Mouse (Mus musculus): ENCODE data around the gene Caprin1. TPM values are rescaled to one million over a fixed set of nuclear protein-coding genes. Genes with fewer than 3 reads are reported as not detected.

Gene Caprin1
- polyA plus RNA-seq, 1 experiment from 2014 or later = 69.2 TPM

- Histone ChIP-seq H3K4me3 (ENCODE audit: low read depth, low read length) (no peak overlapping the region), H3K4me2 (ENCODE audit: low read depth, low read length) (no peak overlapping the region), H3K9me3 (ENCODE audit: low read length) (no peaks in the 10 kb centered on the region), H3K27me3 (ENCODE audit: insufficient read depth, low read length) (no peaks in the 10 kb centered on the region), H3K4me1 (ENCODE audit: insufficient read depth) (0 out of 2 replicates have a peak, but pooled peaks cover 3% of the 10 kb centered on the region), H3K9ac (replicated peaks) (no peak overlapping the region), H3K27ac (ENCODE audit: low read depth) (no peak overlapping the region), H3K36me3 (replicated peaks; ENCODE audit: insufficient read depth, low read length) (no peaks in the 10 kb centered on the region)
- no peak for TF ChIP-seq CTCF (IDR thresholded peaks at IDR 0.05; ENCODE audit: low read depth)
- TF ChIP-seq EP300 (IDR thresholded peaks at IDR 0.05; ENCODE audit: low read depth) = no peak
- DNase-seq = no peak
- peak; percentile 79 for ATAC-seq
Observed at GRCm38 (mm10) chr2:103808466-103808865, 11.0 kb upstream of the Caprin1 start.

- WGBS (ENCODE audit: insufficient replicate concordance) = 64% methylated on average over 5 of the region's 5 CpGs
- peak; percentile 82 for ATAC-seq
- Histone ChIP-seq H3K27ac (ENCODE audit: low read depth) (peak overlapping the region; percentile 86), H3K9ac (replicated peaks) (no peak overlapping the region), H3K4me2 (ENCODE audit: low read depth, low read length) (no peak overlapping the region), H3K4me1 (ENCODE audit: insufficient read depth) (0 out of 2 replicates have a peak, but pooled peaks cover 3% of the 10 kb centered on the region), H3K9me3 (ENCODE audit: low read length) (no peaks in the 10 kb centered on the region), H3K4me3 (ENCODE audit: low read depth, low read length) (no peak overlapping the region), H3K27me3 (ENCODE audit: insufficient read depth, low read length) (no peaks in the 10 kb centered on the region), H3K36me3 (replicated peaks; ENCODE audit: insufficient read depth, low read length) (no peaks in the 10 kb centered on the region)
- no peak for DNase-seq
- TF ChIP-seq EP300 (IDR thresholded peaks at IDR 0.05; ENCODE audit: low read depth) (no peak), CTCF (IDR thresholded peaks at IDR 0.05; ENCODE audit: low read depth) (no peak)
Observed at GRCm38 (mm10) chr2:103803770-103804530, 6.5 kb upstream of the Caprin1 start.

DNA sequence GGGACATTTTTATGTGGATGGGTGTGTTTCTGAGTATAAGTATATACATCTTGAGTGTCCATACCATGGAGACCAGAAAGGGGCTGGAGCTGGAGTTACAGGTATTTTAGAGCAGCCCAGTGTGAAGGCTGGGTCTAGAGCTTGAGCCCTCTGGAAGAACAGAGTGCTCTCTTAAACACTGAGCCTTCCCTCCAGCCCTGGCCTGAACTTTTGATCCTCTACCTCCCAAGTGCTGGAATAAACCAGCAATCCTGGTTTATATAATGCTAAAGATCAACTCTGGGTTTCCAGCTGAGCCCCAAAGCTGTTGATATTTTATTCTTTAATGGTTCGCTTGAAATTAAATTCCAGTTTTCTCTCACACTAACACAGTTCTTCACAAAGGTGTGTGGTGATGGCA is 5.0 kb upstream of the Caprin1 start:
- no peak for ATAC-seq
- TF ChIP-seq CTCF (IDR thresholded peaks at IDR 0.05; ENCODE audit: low read depth) (no peak), EP300 (IDR thresholded peaks at IDR 0.05; ENCODE audit: low read depth) (no peak)
- H3K36me3 ChIP-seq (replicated peaks; ENCODE audit: insufficient read depth, low read length) = no peaks in the 10 kb centered on the region

DNA sequence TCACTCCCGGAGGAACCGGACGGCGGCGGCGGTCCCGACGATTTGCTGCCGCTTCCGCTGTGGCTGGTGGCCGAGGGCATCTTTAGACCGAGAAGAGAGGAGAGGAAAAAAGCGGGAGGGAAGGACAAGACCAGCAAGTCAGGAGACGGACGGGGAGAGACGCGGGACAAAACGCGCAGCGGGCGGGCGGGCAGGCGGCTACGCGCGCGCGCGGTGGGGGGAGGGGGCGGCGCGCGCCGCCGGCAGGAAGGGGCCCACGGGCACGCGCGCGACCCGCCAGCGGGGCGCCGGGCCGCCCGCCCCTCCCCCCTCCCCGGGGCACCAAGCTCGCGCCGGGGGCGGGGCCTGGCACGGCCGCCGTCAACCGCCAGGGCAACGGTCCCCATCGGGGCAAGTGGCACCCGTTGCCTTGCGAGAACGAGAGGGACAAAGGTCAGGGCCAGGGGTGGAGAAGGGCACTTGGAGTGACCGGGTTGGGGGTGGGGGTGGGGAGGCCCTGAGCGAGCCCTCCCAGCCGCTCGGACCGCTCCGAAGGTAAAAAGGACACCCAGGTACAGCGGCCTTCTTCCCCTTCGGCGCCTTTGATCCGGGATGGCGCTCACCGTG is 485 bp downstream of the Caprin1 start:
- peaks cover 25% of the 10 kb centered on the region for H3K36me3 ChIP-seq (replicated peaks; ENCODE audit: insufficient read depth, low read length)
- no peaks in the 10 kb centered on the region for H3K9me3 ChIP-seq (ENCODE audit: low read length)
- H3K4me3 ChIP-seq (ENCODE audit: low read depth, low read length) = peak overlapping the region; percentile 98
- H3K4me2 ChIP-seq (ENCODE audit: low read depth, low read length) = peak overlapping the region; percentile 82
- peak overlapping the region; percentile 100 for H3K27ac ChIP-seq (ENCODE audit: low read depth)
- H3K4me1 ChIP-seq (ENCODE audit: insufficient read depth) = peaks cover 12% of the 10 kb centered on the region
- DNase-seq (peak; percentile 91), ATAC-seq (peak; percentile 80)
- H3K27me3 ChIP-seq (ENCODE audit: insufficient read depth, low read length) = no peaks in the 10 kb centered on the region
- WGBS (ENCODE audit: insufficient replicate concordance) = under 1% methylated on average over 35 of the region's 72 CpGs
- TF ChIP-seq EP300 (IDR thresholded peaks at IDR 0.05; ENCODE audit: low read depth) (no peak), CTCF (IDR thresholded peaks at IDR 0.05; ENCODE audit: low read depth) (no peak; the same call in 1 of the 2 replicates)
- peak overlapping the region; percentile 99 for H3K9ac ChIP-seq (replicated peaks)

More for the DNA sequence above, 5.0 kb upstream of the Caprin1 start:
- 83% methylated on average over 1 of the region's 1 CpGs for WGBS (ENCODE audit: insufficient replicate concordance)
- Histone ChIP-seq H3K4me1 (ENCODE audit: insufficient read depth) (peaks cover 9% of the 10 kb centered on the region; the same call in 1 of the 2 replicates), H3K27ac (ENCODE audit: low read depth) (no peak overlapping the region), H3K9me3 (ENCODE audit: low read length) (no peaks in the 10 kb centered on the region), H3K4me2 (ENCODE audit: low read depth, low read length) (no peak overlapping the region), H3K27me3 (ENCODE audit: insufficient read depth, low read length) (no peaks in the 10 kb centered on the region), H3K4me3 (ENCODE audit: low read depth, low read length) (no peak overlapping the region), H3K9ac (replicated peaks) (no peak overlapping the region)
- no peak for DNase-seq

DNA sequence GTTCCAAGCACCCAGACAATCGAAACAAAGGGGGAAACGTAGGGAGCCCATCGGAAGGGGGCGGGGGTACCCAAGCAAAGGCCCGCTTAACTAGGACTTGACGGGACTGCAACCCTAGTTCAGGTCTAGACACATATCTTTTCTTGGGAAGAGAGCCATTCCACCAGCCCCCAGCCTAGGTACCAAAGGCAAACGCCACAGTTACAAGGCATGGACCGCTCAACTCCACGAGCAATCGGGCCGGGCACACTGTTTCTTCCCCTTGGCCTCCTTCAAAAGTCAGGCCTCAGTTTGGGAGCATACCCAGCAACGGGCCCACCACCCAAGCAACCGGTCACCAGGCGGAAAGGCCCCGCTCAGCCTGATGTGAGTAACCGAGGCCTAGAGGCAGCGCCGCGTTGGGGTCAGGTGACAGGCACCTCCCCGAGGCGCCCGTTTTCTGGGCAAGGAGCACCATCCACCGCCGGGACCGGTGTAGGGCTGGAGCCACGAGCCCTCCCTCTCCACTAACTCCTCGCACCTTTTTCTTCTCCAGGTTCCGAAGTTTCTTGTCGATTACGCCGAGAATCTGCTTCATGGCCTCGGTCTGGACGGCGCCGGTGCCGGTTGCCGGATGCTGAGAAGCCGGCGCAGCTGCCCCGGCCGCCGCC is 1.1 kb downstream of the Caprin1 start:
- TF ChIP-seq CTCF (IDR thresholded peaks at IDR 0.05; ENCODE audit: low read depth) (no peak), EP300 (IDR thresholded peaks at IDR 0.05; ENCODE audit: low read depth) (no peak)
- no peaks in the 10 kb centered on the region for H3K27me3 ChIP-seq (ENCODE audit: insufficient read depth, low read length)
- peak overlapping the region; percentile 98 for H3K4me3 ChIP-seq (ENCODE audit: low read depth, low read length)
- peak; percentile 31 for ATAC-seq
- peak overlapping the region; percentile 82 for H3K4me2 ChIP-seq (ENCODE audit: low read depth, low read length)
- under 1% methylated on average over 42 of the region's 42 CpGs for WGBS (ENCODE audit: insufficient replicate concordance)
- H3K4me1 ChIP-seq (ENCODE audit: insufficient read depth) = peaks cover 14% of the 10 kb centered on the region
- H3K27ac ChIP-seq (ENCODE audit: low read depth) = peak overlapping the region; percentile 100
- peak overlapping the region; percentile 99 for H3K9ac ChIP-seq (replicated peaks)
- H3K9me3 ChIP-seq (ENCODE audit: low read length) = no peaks in the 10 kb centered on the region
- peak; percentile 79 for DNase-seq
- peaks cover 28% of the 10 kb centered on the region for H3K36me3 ChIP-seq (replicated peaks; ENCODE audit: insufficient read depth, low read length)

DNA sequence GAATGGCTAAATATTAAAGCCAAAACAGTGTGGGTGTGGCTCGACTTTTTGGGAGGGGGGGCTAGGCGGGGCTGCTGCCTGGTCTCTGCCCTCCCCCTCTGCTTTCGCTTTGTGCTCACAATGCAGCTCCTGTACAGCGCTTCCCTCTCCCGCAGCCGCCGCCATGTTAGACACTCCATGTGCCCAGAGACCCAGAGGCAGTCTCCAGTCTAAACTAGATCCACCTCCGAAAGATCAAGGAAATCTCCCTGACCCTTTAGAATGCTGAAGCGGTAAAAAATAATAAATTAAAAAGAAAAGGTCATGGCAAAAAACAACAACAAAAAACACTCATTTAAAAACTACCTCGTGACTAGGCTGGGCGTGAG is 1.6 kb downstream of the Caprin1 start:
- TF ChIP-seq EP300 (IDR thresholded peaks at IDR 0.05; ENCODE audit: low read depth) = 0 out of 2 replicates have a peak, but pooled peaks have one; percentile 6
- TF ChIP-seq CTCF (IDR thresholded peaks at IDR 0.05; ENCODE audit: low read depth) = no peak
- Histone ChIP-seq H3K27ac (ENCODE audit: low read depth) (peak overlapping the region; percentile 100), H3K9me3 (ENCODE audit: low read length) (no peaks in the 10 kb centered on the region), H3K4me2 (ENCODE audit: low read depth, low read length) (peak overlapping the region; percentile 82), H3K4me1 (ENCODE audit: insufficient read depth) (peaks cover 14% of the 10 kb centered on the region), H3K9ac (replicated peaks) (peak overlapping the region; percentile 99), H3K36me3 (replicated peaks; ENCODE audit: insufficient read depth, low read length) (peaks cover 30% of the 10 kb centered on the region), H3K27me3 (ENCODE audit: insufficient read depth, low read length) (no peaks in the 10 kb centered on the region), H3K4me3 (ENCODE audit: low read depth, low read length) (peak overlapping the region; percentile 98)
- DNase-seq (peak; percentile 85), ATAC-seq (peak; percentile 34)
- WGBS (ENCODE audit: insufficient replicate concordance) = 1% methylated on average over 11 of the region's 11 CpGs
